Mouse (Mus musculus) thymus, adult 2 months (tissue): ENCODE data around the gene Fars2.

Experiments
- CTCF ChIP-seq: fragments of 200-500 bp; IDR thresholded peaks from 2 replicates; pipeline ENCODE4 v1.5.1; 2012; ENCODE audit warnings: mild to moderate bottlenecking, control low read depth, low read length, moderate library complexity, borderline replicate concordance; ENCODE audit not compliant: control insufficient read depth, poor library complexity, insufficient read depth; ENCODE audit errors: extremely low read depth
- POLR2A ChIP-seq: fragments of 200-500 bp; IDR thresholded peaks from 2 replicates; pipeline ENCODE4 v1.6.1; 2012; ENCODE audit warnings: mild to moderate bottlenecking, low read length, control low read depth, moderate library complexity; ENCODE audit not compliant: control insufficient read depth, poor library complexity, insufficient read depth; ENCODE audit errors: extremely low read depth

- no peak for TF ChIP-seq CTCF
- TF ChIP-seq POLR2A = no peak
Observed at GRCm38 (mm10) chr13:36383236-36383635, 266.0 kb downstream of the Fars2 start.
